ENCODE assay signal across 24 mouse cellular contexts in the genomic region with DNA sequence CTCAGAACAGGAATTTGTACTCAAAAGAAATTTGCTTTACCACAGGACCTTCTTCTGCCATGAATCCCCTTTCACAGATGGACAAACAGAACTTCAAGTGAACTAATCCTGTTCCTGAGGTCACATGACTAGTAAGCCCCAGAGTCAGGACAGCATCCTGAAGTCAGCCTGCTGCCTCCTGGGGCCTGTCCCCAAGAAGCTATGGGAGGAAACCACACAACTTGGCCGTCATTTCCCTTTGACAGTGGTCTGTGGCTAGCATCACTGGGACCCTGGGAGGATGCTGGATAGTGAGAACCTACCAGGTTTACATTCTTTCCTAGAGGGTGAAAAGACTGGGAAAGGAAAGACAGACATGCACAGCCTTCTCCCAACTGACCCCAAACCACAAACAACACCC. TPM values are rescaled to one million over a fixed set of nuclear protein-coding genes. Genes with fewer than 3 reads are reported as not detected.
"Had no signal": no experiment of that assay in that cellular context is flagged by ENCODE, and none has a peak within 500 bp of the region (broad histone marks: within the 10 kb centered on the region; RNA-seq: fewer than 3 reads in every experiment).

No protein-coding gene starts in this region.

- ATAC-seq: liver, postnatal 0 days; lung, postnatal 0 days; midbrain, embryonic 16.5 days had no signal

- H3K4me3 ChIP-seq: liver, embryonic 15.5 days; lung, embryonic 15.5 days; midbrain, embryonic 10.5 days; midbrain, embryonic 12.5 days; neural tube, embryonic 13.5 days; neural tube, embryonic 15.5 days had no signal

- H3K27me3 ChIP-seq: lung, embryonic 15.5 days; midbrain, embryonic 12.5 days; neural tube, embryonic 13.5 days; neural tube, embryonic 15.5 days had no signal

- H3K27ac ChIP-seq: liver, embryonic 15.5 days; lung, embryonic 15.5 days; macrophage; midbrain, embryonic 10.5 days; midbrain, embryonic 12.5 days; neural tube, embryonic 13.5 days; neural tube, embryonic 15.5 days had no signal

- H3K36me3 ChIP-seq: liver, embryonic 15.5 days; lung, embryonic 15.5 days; midbrain, embryonic 10.5 days; midbrain, embryonic 12.5 days; neural tube, embryonic 13.5 days; neural tube, embryonic 15.5 days had no signal

- H3K9ac ChIP-seq: liver, embryonic 15.5 days; liver, postnatal 0 days; lung, embryonic 15.5 days; midbrain, embryonic 12.5 days; neural tube, embryonic 13.5 days; neural tube, embryonic 15.5 days had no signal

- H3K4me1 ChIP-seq: midbrain, embryonic 12.5 days; neural tube, embryonic 13.5 days; neural tube, embryonic 15.5 days had no signal

- H3K9me3 ChIP-seq: liver, embryonic 15.5 days; lung, embryonic 15.5 days; midbrain, embryonic 10.5 days; midbrain, embryonic 12.5 days; neural tube, embryonic 13.5 days; neural tube, embryonic 15.5 days had no signal

- H3K4me2 ChIP-seq: liver, embryonic 15.5 days; lung, embryonic 15.5 days; midbrain, embryonic 12.5 days; neural tube, embryonic 13.5 days; neural tube, embryonic 15.5 days had no signal

- DNase-seq: liver, postnatal 0 days; lung, adult 2 months; lung, postnatal 14 days; lung, postnatal 36 days; midbrain, embryonic 14.5 days; retina, postnatal 1 day; right cerebral cortex, postnatal 14 days; spleen, adult 18-20 months; thymus, adult 2 months; thymus, postnatal 25 days; thymus, postnatal 4 days had no signal

RNA-seq across cellular contexts. Expression of a gene that starts 5.1 kb away (rescaled TPM):
- total RNA-seq: megakaryocyte, adult 5-6 weeks; megakaryocyte-erythroid progenitor cell, adult 5-6 weeks had no signal
- polyA plus RNA-seq: liver, embryonic 15.5 days; liver, postnatal 0 days; macrophage; midbrain, embryonic 10.5 days; midbrain, embryonic 12.5 days; neural tube, embryonic 11.5 days; neural tube, embryonic 13.5 days; urinary bladder, adult 2 months had no signal

RNA-seq across cellular contexts. Expression of a gene that starts 58.4 kb away (rescaled TPM):
- total RNA-seq: megakaryocyte-erythroid progenitor cell, adult 5-6 weeks had no signal
- polyA plus RNA-seq: macrophage had no signal
